Comparison of ENCODE assay signal across 22 mouse cellular contexts in genomic region chr17:79501926-79502325, GRCm38 (mm10).
"Had no signal": no experiment of that assay in that cellular context is flagged by ENCODE, and none has a peak within 500 bp of the region (broad histone marks: within the 10 kb centered on the region; RNA-seq: fewer than 3 reads in every experiment).

No protein-coding gene starts in this region.

- H3K4me2 ChIP-seq: heart, embryonic 12.5 days; hindbrain, embryonic 13.5 days; hindbrain, embryonic 15.5 days; kidney, embryonic 15.5 days; limb, embryonic 12.5 days; liver, embryonic 11.5 days had no signal

- H3K4me3 ChIP-seq: gastrocnemius, adult 2 months; heart, adult 2 months; heart, embryonic 10.5 days; heart, embryonic 12.5 days; hindbrain, embryonic 10.5 days; hindbrain, embryonic 13.5 days; hindbrain, embryonic 15.5 days; kidney, embryonic 15.5 days; limb, embryonic 12.5 days had no signal

- H3K27me3 ChIP-seq: heart, embryonic 12.5 days; hindbrain, embryonic 13.5 days; hindbrain, embryonic 15.5 days; kidney, embryonic 15.5 days; limb, embryonic 12.5 days had no signal

- H3K4me1 ChIP-seq: hindbrain, embryonic 13.5 days; hindbrain, embryonic 15.5 days; kidney, embryonic 15.5 days had no signal

- DNase-seq: gastrocnemius, adult 2 months; gastrocnemius, postnatal 10 days; gastrocnemius, postnatal 25 days; heart, adult 2 months; heart, postnatal 10 days; heart, postnatal 4 days; kidney, adult 11 months; kidney, adult 2 months; kidney, adult 9 months; kidney, postnatal 14 days; kidney, postnatal 36 days; layer of hippocampus, adult 9-11 months; layer of hippocampus, postnatal 36 days; liver had no signal

- H3K36me3 ChIP-seq: heart, embryonic 10.5 days; heart, embryonic 12.5 days; hindbrain, embryonic 10.5 days; hindbrain, embryonic 13.5 days; hindbrain, embryonic 15.5 days; kidney, embryonic 15.5 days; limb, embryonic 12.5 days had no signal
